Mouse (Mus musculus): ENCODE data around the gene Lzts2. TPM values are rescaled to one million over a fixed set of nuclear protein-coding genes. Genes with fewer than 3 reads are reported as not detected.

Gene Lzts2
- polyA plus RNA-seq (2015; fragmentation: Nextera tagmentation; extraction: Ambion mirVana) = 6.8 and 7.7 TPM in 2 replicates

GRCm38 (mm10) chr19:45014335-45014971, at the start of gene Lzts2:
Gene Lzts2 (plus strand): TSS chr19:45014414.
- ATAC-seq (ENCODE audit: insufficient read depth) = peak; percentile 29; the same call in 1 of the 2 replicates
- Histone ChIP-seq H3K4me1 (replicated peaks) (peaks cover 57% of the 10 kb centered on the region), H3K27me3 (peaks cover 33% of the 10 kb centered on the region), H3K27ac (replicated peaks) (peak within 1 kb of the TSS; percentile 70), H3K9ac (peak within 1 kb of the TSS; percentile 57), H3K4me2 (peak within 1 kb of the TSS; percentile 94), H3K4me3 (replicated peaks) (peak within 1 kb of the TSS; percentile 63), H3K36me3 (replicated peaks) (peaks cover 29% of the 10 kb centered on the region), H3K9me3 (replicated peaks) (no peaks in the 10 kb centered on the region)
- 6% methylated on average over 10 of the region's 10 CpGs for WGBS (ENCODE audit: insufficient replicate concordance)

DNA sequence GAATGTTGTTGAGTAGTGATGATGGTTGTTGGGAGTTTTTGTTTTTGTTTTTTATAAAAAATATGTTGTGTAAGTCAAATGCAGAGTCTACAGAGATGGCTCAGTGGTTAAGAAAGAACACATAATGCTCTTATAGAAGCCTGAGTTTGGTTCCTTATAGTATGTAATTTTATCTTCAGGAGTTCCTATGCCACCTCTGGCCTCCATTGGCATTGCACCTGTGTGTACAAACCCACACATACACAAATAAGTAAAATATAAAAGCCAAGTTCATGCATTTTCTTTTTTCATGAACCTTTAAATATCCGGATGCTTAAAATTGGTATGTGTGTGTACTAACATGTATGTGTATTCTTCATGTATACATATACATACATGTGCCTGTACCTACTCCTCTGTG, 48.2 kb upstream of the Lzts2 start:
- WGBS (ENCODE audit: insufficient replicate concordance) = 81% methylated on average over 1 of the region's 1 CpGs
- Histone ChIP-seq H3K27ac (replicated peaks) (no peak overlapping the region), H3K9ac (no peak overlapping the region), H3K36me3 (replicated peaks) (peaks cover 83% of the 10 kb centered on the region), H3K9me3 (replicated peaks) (no peaks in the 10 kb centered on the region), H3K4me1 (replicated peaks) (no peaks in the 10 kb centered on the region), H3K27me3 (no peaks in the 10 kb centered on the region), H3K4me2 (no peak overlapping the region), H3K4me3 (replicated peaks) (no peak overlapping the region)
- ATAC-seq (ENCODE audit: insufficient read depth) = no peak

- 70% methylated on average over 3 of the region's 3 CpGs for WGBS (ENCODE audit: insufficient replicate concordance)
- H3K4me1 ChIP-seq (replicated peaks) = no peaks in the 10 kb centered on the region
- H3K27me3 ChIP-seq = no peaks in the 10 kb centered on the region
- H3K27ac ChIP-seq (replicated peaks) = no peak overlapping the region
- H3K4me2 ChIP-seq = no peak overlapping the region
- ATAC-seq (ENCODE audit: insufficient read depth) = no peak
- peaks cover 87% of the 10 kb centered on the region for H3K36me3 ChIP-seq (replicated peaks)
- no peak overlapping the region for H3K4me3 ChIP-seq (replicated peaks)
- H3K9ac ChIP-seq = no peak overlapping the region
- no peaks in the 10 kb centered on the region for H3K9me3 ChIP-seq (replicated peaks)
Observed at GRCm38 (mm10) chr19:44968329-44968728, 45.9 kb upstream of the Lzts2 start.

DNA sequence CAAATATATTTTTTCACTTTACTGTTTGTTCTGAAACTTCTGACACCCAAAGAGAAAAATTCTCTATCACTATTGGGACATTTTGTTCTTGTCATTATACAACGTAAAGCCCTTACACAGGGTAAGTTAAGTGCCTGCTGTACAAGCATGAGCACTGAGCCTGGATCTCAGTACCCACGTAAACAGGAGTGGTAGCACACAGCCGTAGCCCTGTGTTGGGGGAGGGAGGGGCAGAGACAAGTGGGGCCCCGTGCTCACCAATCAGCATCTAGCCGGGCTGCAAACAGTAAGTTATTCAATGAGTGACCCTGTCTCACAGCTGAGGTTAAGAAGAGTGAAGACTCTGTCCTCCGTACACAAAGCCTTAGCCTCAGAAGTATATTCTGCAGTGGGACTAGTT, 37.6 kb upstream of the Lzts2 start:
- WGBS (ENCODE audit: insufficient replicate concordance) = 72% methylated on average over 6 of the region's 6 CpGs
- Histone ChIP-seq H3K27me3 (no peaks in the 10 kb centered on the region), H3K4me3 (replicated peaks) (no peak overlapping the region), H3K9ac (no peak overlapping the region), H3K9me3 (replicated peaks) (no peaks in the 10 kb centered on the region), H3K27ac (replicated peaks) (no peak overlapping the region), H3K4me1 (replicated peaks) (no peaks in the 10 kb centered on the region), H3K36me3 (replicated peaks) (peaks cover 93% of the 10 kb centered on the region), H3K4me2 (no peak overlapping the region)
- ATAC-seq (ENCODE audit: insufficient read depth) = no peak

- Histone ChIP-seq H3K9me3 (replicated peaks) (no peaks in the 10 kb centered on the region), H3K4me1 (replicated peaks) (no peaks in the 10 kb centered on the region), H3K4me3 (replicated peaks) (no peak overlapping the region), H3K4me2 (no peak overlapping the region), H3K36me3 (replicated peaks) (peaks cover 89% of the 10 kb centered on the region), H3K27me3 (no peaks in the 10 kb centered on the region), H3K27ac (replicated peaks) (no peak overlapping the region), H3K9ac (no peak overlapping the region)
- ATAC-seq (ENCODE audit: insufficient read depth) = no peak
- WGBS (ENCODE audit: insufficient replicate concordance) = 83% methylated on average over 6 of the region's 6 CpGs
Observed at GRCm38 (mm10) chr19:44977148-44977547, 37.1 kb upstream of the Lzts2 start.

- H3K27me3 ChIP-seq = no peaks in the 10 kb centered on the region
- no peak overlapping the region for H3K4me2 ChIP-seq
- WGBS (ENCODE audit: insufficient replicate concordance) = 60% methylated on average over 2 of the region's 2 CpGs
- H3K4me3 ChIP-seq (replicated peaks) = no peak overlapping the region
- peaks cover 7% of the 10 kb centered on the region for H3K4me1 ChIP-seq (replicated peaks)
- no peak overlapping the region for H3K27ac ChIP-seq (replicated peaks)
- ATAC-seq (ENCODE audit: insufficient read depth) = no peak
- H3K9ac ChIP-seq = no peak overlapping the region
- H3K9me3 ChIP-seq (replicated peaks) = no peaks in the 10 kb centered on the region
- H3K36me3 ChIP-seq (replicated peaks) = peaks cover 57% of the 10 kb centered on the region
Observed at GRCm38 (mm10) chr19:44980787-44981186, 33.4 kb upstream of the Lzts2 start.

DNA sequence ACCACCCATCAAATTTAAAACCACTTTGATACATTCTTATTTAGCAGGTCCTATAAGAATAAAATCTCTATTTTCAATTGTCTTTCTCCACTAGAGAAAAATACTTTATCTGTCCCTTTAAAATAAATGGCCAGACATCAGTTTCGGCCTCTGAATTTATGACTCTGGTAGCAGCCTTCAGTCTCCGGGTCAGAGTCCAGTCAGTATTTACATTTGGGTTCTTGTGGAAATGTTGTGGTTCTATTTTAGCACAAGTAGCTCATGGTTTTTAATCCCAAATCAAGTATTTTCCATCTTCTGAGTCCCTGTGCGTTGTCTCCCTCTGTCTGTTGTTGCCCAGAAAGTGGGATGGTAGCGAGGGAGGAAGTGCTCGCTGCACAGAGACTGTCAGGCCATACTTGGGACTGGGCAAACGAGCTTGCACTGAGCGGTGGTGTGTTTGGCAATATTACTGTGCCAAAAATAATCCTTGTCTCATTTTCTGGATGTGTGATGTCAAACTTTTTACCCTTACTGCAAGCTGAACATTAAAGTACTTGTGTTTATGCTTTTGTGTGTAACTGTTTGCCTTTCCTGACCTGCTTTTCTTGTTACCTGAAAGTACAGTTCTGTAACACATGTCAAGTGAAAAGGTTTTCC, 31.6 kb upstream of the Lzts2 start:
- H3K27me3 ChIP-seq = peaks cover 6% of the 10 kb centered on the region
- H3K4me2 ChIP-seq = no peak overlapping the region
- H3K27ac ChIP-seq (replicated peaks) = no peak overlapping the region
- ATAC-seq (ENCODE audit: insufficient read depth) = no peak
- H3K4me3 ChIP-seq (replicated peaks) = no peak overlapping the region
- no peaks in the 10 kb centered on the region for H3K9me3 ChIP-seq (replicated peaks)
- peaks cover 39% of the 10 kb centered on the region for H3K36me3 ChIP-seq (replicated peaks)
- no peak overlapping the region for H3K9ac ChIP-seq
- peaks cover 16% of the 10 kb centered on the region for H3K4me1 ChIP-seq (replicated peaks)
- 62% methylated on average over 7 of the region's 7 CpGs for WGBS (ENCODE audit: insufficient replicate concordance)

DNA sequence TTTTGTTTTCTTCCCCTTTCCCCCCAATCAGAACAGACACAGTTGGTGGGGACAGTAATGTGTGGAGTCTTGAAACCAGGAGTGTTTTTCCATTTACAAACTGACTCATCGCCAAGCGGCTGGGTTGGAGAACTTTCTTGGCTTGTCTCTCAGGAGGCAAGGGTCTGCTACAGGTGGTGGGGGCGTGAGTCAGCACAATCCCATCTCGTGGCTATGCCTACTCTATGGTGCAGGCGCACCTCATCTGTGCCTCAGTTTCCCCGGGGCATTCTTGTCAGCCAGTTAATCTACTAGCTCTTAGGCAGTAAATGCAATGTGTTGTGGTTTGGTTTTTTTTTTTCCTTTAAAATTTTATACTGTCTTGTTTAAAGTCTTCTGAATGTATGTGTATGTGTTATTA, 30.8 kb upstream of the Lzts2 start:
- Histone ChIP-seq H3K4me3 (replicated peaks) (no peak overlapping the region), H3K4me2 (no peak overlapping the region), H3K27me3 (peaks cover 14% of the 10 kb centered on the region), H3K27ac (replicated peaks) (0 out of 2 replicates have a peak overlapping the region, but pooled peaks have one; percentile 19), H3K9ac (no peak overlapping the region), H3K9me3 (replicated peaks) (no peaks in the 10 kb centered on the region), H3K4me1 (replicated peaks) (peaks cover 23% of the 10 kb centered on the region), H3K36me3 (replicated peaks) (peaks cover 32% of the 10 kb centered on the region)
- no peak for ATAC-seq (ENCODE audit: insufficient read depth)
- 80% methylated on average over 6 of the region's 6 CpGs for WGBS (ENCODE audit: insufficient replicate concordance)

- Histone ChIP-seq H3K27ac (replicated peaks) (no peak overlapping the region), H3K9me3 (replicated peaks) (no peaks in the 10 kb centered on the region), H3K9ac (no peak overlapping the region), H3K4me3 (replicated peaks) (no peak overlapping the region), H3K36me3 (replicated peaks) (peaks cover 22% of the 10 kb centered on the region), H3K27me3 (peaks cover 24% of the 10 kb centered on the region), H3K4me1 (replicated peaks) (peaks cover 34% of the 10 kb centered on the region), H3K4me2 (no peak overlapping the region)
- 87% methylated on average over 4 of the region's 4 CpGs for WGBS (ENCODE audit: insufficient replicate concordance)
- ATAC-seq (ENCODE audit: insufficient read depth) = no peak
Observed at GRCm38 (mm10) chr19:44984420-44984819, 29.8 kb upstream of the Lzts2 start.

- no peak overlapping the region for H3K27ac ChIP-seq (replicated peaks)
- 46% methylated on average over 5 of the region's 5 CpGs for WGBS (ENCODE audit: insufficient replicate concordance)
Observed at GRCm38 (mm10) chr19:44985159-44985988, 28.8 kb upstream of the Lzts2 start.

GRCm38 (mm10) chr19:44987004-44987403, 27.2 kb upstream of the Lzts2 start:
- Histone ChIP-seq H3K4me2 (no peak overlapping the region), H3K27ac (replicated peaks) (no peak overlapping the region), H3K9ac (no peak overlapping the region), H3K27me3 (peaks cover 44% of the 10 kb centered on the region), H3K36me3 (replicated peaks) (peaks cover 5% of the 10 kb centered on the region; the same call in 1 of the 2 replicates), H3K4me1 (replicated peaks) (peaks cover 38% of the 10 kb centered on the region), H3K4me3 (replicated peaks) (no peak overlapping the region), H3K9me3 (replicated peaks) (no peaks in the 10 kb centered on the region)
- 43% methylated on average over 6 of the region's 6 CpGs for WGBS (ENCODE audit: insufficient replicate concordance)
- ATAC-seq (ENCODE audit: insufficient read depth) = no peak

More at GRCm38 (mm10) chr19:44985159-44985988, 28.8 kb upstream of the Lzts2 start:
- no peak for ATAC-seq (ENCODE audit: insufficient read depth)
- H3K4me1 ChIP-seq (replicated peaks) = peaks cover 34% of the 10 kb centered on the region
- H3K4me2 ChIP-seq = no peak overlapping the region
- H3K4me3 ChIP-seq (replicated peaks) = no peak overlapping the region
- peaks cover 34% of the 10 kb centered on the region for H3K27me3 ChIP-seq
- H3K9me3 ChIP-seq (replicated peaks) = no peaks in the 10 kb centered on the region
- H3K36me3 ChIP-seq (replicated peaks) = peaks cover 15% of the 10 kb centered on the region
- no peak overlapping the region for H3K9ac ChIP-seq
